Mouse (Mus musculus): Measurements from ENCODE around the gene Klhl18.

Klhl18 gene

GRCm38 (mm10) chr9:110476124-110477091, at the start of gene Klhl18, which contains the start of gene Kif9:
TSS of gene Klhl18 (minus strand) at chr9:110476694.
TSS of gene Kif9 (plus strand) at chr9:110476958.
- peak; percentile 99 for DNase-seq (ENCODE audit: low spot score in 2 of 2)

- DNase-seq (ENCODE audit: low spot score in 2 of 2): no peak
Measured at GRCm38 (mm10) chr9:110525737-110526136, 49.2 kb upstream of the Klhl18 start.

- no peak for DNase-seq (ENCODE audit: low spot score in 2 of 2)
Measured at GRCm38 (mm10) chr9:110490913-110491312, 14.4 kb upstream of the Klhl18 start.

GRCm38 (mm10) chr9:110488841-110489240, 12.3 kb upstream of the Klhl18 start:
- no peak for DNase-seq (ENCODE audit: low spot score in 2 of 2)

- DNase-seq (ENCODE audit: low spot score in 2 of 2): no peak
Measured at GRCm38 (mm10) chr9:110478639-110479038, 2.1 kb upstream of the Klhl18 start.

GRCm38 (mm10) chr9:110477951-110478350, 1.5 kb upstream of the Klhl18 start:
- DNase-seq (ENCODE audit: low spot score in 2 of 2): no peak

GRCm38 (mm10) chr9:110466179-110466578, 10.3 kb downstream of the Klhl18 start:
- DNase-seq (ENCODE audit: low spot score in 2 of 2): peak in 1 of 2 experiments; percentile 37

GRCm38 (mm10) chr9:110465336-110465735, 11.2 kb downstream of the Klhl18 start:
- DNase-seq (ENCODE audit: low spot score in 2 of 2): no peak

- no peak for DNase-seq (ENCODE audit: low spot score in 2 of 2)
Measured at GRCm38 (mm10) chr9:110463983-110464591, 12.4 kb downstream of the Klhl18 start.

- no peak for DNase-seq (ENCODE audit: low spot score in 2 of 2)
Measured at GRCm38 (mm10) chr9:110462321-110462720, 14.2 kb downstream of the Klhl18 start.

- DNase-seq (ENCODE audit: low spot score in 2 of 2): no peak
Measured at GRCm38 (mm10) chr9:110460884-110461815, 15.3 kb downstream of the Klhl18 start.

GRCm38 (mm10) chr9:110459145-110459727, 17.3 kb downstream of the Klhl18 start:
- no peak for DNase-seq (ENCODE audit: low spot score in 2 of 2)

GRCm38 (mm10) chr9:110457926-110458325, 18.6 kb downstream of the Klhl18 start:
- DNase-seq (ENCODE audit: low spot score in 2 of 2): no peak

GRCm38 (mm10) chr9:110452523-110452922, 24.0 kb downstream of the Klhl18 start:
- no peak for DNase-seq (ENCODE audit: low spot score in 2 of 2)

GRCm38 (mm10) chr9:110448857-110449617, 27.5 kb downstream of the Klhl18 start:
- peak; percentile 86 to 88 for DNase-seq (ENCODE audit: low spot score in 2 of 2)

- no peak for DNase-seq (ENCODE audit: low spot score in 2 of 2)
Measured at GRCm38 (mm10) chr9:110448356-110448755, 28.1 kb downstream of the Klhl18 start.

- DNase-seq (ENCODE audit: low spot score in 2 of 2): no peak
Measured at GRCm38 (mm10) chr9:110440559-110440958, 35.9 kb downstream of the Klhl18 start.

GRCm38 (mm10) chr9:110440049-110440448, 36.4 kb downstream of the Klhl18 start:
- no peak for DNase-seq (ENCODE audit: low spot score in 2 of 2)

GRCm38 (mm10) chr9:110436041-110436440, 40.5 kb downstream of the Klhl18 start:
- no peak for DNase-seq (ENCODE audit: low spot score in 2 of 2)

GRCm38 (mm10) chr9:110433045-110433444, 43.4 kb downstream of the Klhl18 start:
- no peak for DNase-seq (ENCODE audit: low spot score in 2 of 2)

Measured in right cerebral cortex, postnatal 10 days (tissue).